Mouse (Mus musculus): Measurements from ENCODE around the gene Tmbim7. TPM values are rescaled to one million over a fixed set of nuclear protein-coding genes. Genes with fewer than 3 reads are reported as not detected.

The Tmbim7 gene
- polyA plus RNA-seq, 1 experiment from 2014 or later, result not detected

DNA sequence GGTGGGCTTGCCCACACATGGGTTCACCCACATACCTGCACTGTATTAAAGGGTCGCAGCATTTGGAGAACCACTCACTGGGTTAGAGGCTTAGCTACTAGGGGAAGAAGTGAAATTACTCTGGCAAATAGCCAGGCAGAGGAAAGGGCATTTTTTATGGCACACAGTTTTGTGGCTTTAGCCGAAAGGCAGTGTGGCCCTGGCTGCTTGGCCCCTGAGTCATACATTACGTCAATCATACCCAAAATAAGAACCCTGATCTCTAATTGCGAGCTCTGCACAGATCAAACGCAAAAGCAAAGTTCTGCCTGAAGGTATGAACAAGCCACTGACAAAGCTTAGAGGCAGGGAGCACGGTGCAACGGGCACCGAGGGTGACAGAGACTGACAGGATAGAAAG lies 37.3 kb downstream of the Tmbim7 start:
- Histone ChIP-seq H3K36me3 (peaks cover 47% of the 10 kb centered on the region), H3K4me2 (no peak overlapping the region), H3K4me1 (replicated peaks) (no peaks in the 10 kb centered on the region), H3K4me3 (no peak overlapping the region), H3K27ac (replicated peaks) (no peak overlapping the region), H3K9ac (no peak overlapping the region), H3K27me3 (no peaks in the 10 kb centered on the region), H3K9me3 (no peaks in the 10 kb centered on the region)
- WGBS, result 93% methylated on average over 8 of the region's 8 CpGs
- ATAC-seq (ENCODE audit: low read depth), result no peak

DNA sequence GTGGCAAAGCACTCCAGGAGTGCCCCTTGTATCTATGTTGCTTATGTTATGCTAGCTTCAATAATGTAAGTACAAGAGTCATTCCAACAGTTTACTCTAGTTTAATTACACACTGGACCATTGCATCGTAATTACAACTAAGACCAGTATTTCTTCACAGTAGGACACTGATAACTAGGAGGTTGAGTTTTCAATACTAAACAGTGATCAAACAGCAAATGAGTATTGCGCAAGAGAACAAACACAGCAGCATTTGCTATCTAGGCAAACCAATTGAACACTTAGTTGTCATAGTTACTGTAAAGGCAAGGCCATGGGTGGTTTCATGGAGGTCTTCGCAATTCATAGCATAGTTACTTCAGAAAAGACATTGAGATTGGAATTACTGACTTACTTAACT lies 40.3 kb downstream of the Tmbim7 start:
- Histone ChIP-seq H3K4me3 (no peak overlapping the region), H3K4me1 (replicated peaks) (no peaks in the 10 kb centered on the region), H3K9ac (no peak overlapping the region), H3K36me3 (peaks cover 74% of the 10 kb centered on the region), H3K4me2 (no peak overlapping the region), H3K27ac (replicated peaks) (no peak overlapping the region), H3K27me3 (no peaks in the 10 kb centered on the region), H3K9me3 (no peaks in the 10 kb centered on the region)
- WGBS, result 97% methylated on average over 3 of the region's 3 CpGs
- ATAC-seq (ENCODE audit: low read depth), result no peak

DNA sequence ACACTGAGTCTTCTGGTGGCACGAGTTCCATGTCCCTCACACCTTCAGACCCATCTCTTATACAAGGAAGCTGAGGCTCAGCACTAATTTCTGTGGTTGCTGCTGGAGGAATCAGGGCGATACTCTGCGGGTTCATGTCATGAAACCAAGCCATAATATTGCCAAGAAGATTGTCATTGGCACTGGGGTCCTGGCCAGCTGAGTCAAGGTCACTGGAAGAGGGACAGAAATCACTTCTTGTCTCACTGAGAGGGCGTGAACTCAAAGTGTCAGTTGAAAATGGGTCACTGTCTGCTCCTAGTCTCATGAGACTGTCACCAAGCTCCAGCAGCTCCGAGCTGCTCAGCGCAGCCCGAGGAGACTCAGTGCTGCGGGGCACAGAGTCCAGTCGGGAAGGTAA lies 42.0 kb downstream of the Tmbim7 start:
- Histone ChIP-seq H3K4me2 (no peak overlapping the region), H3K4me1 (replicated peaks) (no peaks in the 10 kb centered on the region), H3K27me3 (no peaks in the 10 kb centered on the region), H3K9me3 (peaks cover under 1% of the 10 kb centered on the region; the same call in 1 of the 2 replicates), H3K27ac (replicated peaks) (no peak overlapping the region), H3K4me3 (no peak overlapping the region), H3K9ac (no peak overlapping the region), H3K36me3 (peaks cover 85% of the 10 kb centered on the region)
- WGBS, result 96% methylated on average over 9 of the region's 9 CpGs
- no peak for ATAC-seq (ENCODE audit: low read depth)

DNA sequence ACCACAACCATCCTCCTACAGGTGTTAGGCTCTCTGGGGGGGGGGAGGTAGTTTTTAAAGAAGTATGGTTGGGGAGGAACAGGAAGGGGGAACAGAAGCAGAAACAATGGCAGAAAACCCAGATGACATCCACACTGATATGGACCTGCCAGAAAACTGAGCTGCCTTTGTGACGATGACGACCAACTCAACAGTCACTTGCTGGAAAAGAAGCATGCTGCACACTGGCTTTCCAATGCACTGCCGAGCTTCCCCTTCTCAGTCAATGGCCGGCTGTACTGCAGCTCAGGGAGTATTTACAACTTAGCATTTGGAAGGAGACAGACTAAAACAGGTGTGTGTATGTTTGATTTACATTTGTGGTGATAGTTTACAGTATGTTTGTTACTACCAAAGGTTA lies 44.2 kb downstream of the Tmbim7 start:
- H3K27ac ChIP-seq (replicated peaks), result no peak overlapping the region
- no peak for ATAC-seq (ENCODE audit: low read depth)
- H3K36me3 ChIP-seq, result peaks cover 81% of the 10 kb centered on the region

DNA sequence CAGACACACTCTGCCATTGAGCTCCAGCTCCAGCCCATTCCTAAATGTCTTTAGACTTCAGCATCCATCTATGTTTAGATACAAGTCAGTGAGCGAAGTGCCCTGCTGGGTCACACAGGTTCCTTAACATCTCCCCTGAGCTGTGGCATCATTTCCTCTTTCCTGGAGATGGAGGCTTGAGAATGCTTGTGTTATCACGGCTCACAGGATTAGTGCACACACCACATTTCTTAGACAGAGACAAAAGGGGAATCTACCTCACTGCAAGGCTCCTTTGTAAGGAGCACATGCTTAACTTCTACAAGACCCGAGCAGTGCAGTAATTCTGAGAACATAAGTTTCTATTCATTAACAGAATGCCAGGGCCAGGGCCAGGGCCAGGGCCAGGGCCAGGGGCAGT lies 45.0 kb downstream of the Tmbim7 start:
- H3K36me3 ChIP-seq, result peaks cover 85% of the 10 kb centered on the region
- no peak overlapping the region for H3K9ac ChIP-seq
- H3K4me3 ChIP-seq, result no peak overlapping the region
- no peaks in the 10 kb centered on the region for H3K27me3 ChIP-seq
- ATAC-seq (ENCODE audit: low read depth), result no peak
- H3K4me1 ChIP-seq (replicated peaks), result no peaks in the 10 kb centered on the region
- 79% methylated on average over 3 of the region's 3 CpGs for WGBS
- H3K4me2 ChIP-seq, result no peak overlapping the region
- H3K27ac ChIP-seq (replicated peaks), result no peak overlapping the region
- peaks cover 3% of the 10 kb centered on the region; the same call in 1 of the 2 replicates for H3K9me3 ChIP-seq

More for the DNA sequence above, 44.2 kb downstream of the Tmbim7 start:
- no peak overlapping the region for H3K9ac ChIP-seq
- peaks cover 3% of the 10 kb centered on the region; the same call in 1 of the 2 replicates for H3K9me3 ChIP-seq
- H3K27me3 ChIP-seq, result no peaks in the 10 kb centered on the region
- no peak overlapping the region for H3K4me3 ChIP-seq
- 88% methylated on average over 4 of the region's 4 CpGs for WGBS
- no peaks in the 10 kb centered on the region for H3K4me1 ChIP-seq (replicated peaks)
- no peak overlapping the region for H3K4me2 ChIP-seq

DNA sequence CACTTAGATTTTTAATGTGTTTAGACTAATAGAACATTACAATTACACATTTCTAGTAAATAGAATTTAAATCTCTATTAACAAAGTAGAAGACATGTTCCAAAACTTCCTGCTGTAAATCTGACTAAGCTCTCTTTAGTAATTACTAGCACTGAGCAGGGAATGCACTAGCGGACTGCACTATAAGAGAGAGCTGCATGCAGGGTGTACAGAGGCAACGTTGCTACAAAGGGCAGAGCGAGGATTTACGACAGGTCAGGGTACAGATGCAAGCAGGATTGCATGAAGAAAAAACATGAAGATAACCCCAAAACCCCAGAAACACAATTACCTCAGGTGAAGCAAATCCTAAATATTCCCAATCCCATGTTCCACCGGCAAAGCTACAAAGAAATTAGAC lies 49.0 kb downstream of the Tmbim7 start:
- WGBS, result 74% methylated on average over 5 of the region's 5 CpGs
- peaks cover 70% of the 10 kb centered on the region for H3K36me3 ChIP-seq

DNA sequence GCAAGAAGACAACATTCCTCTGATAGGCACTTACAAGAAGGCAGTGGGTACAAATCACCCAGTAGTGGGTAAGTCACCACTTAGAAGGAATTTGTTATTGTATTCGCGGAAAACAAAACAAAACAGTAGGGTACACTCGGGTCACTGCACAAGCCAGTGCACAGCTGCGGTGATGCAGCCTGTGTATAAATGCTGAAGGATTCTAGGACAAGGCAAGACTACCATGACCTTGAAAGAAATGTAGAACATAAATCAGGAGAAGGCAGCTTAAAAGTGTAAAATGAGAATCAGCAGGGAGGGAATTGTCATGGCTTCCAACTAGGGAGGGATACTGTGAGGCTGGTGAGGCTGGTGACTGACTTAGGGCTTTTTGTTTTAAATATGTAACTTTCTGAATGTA lies 51.2 kb downstream of the Tmbim7 start:
- H3K9me3 ChIP-seq, result peaks cover 3% of the 10 kb centered on the region; the same call in 1 of the 2 replicates
- WGBS, result 33% methylated on average over 4 of the region's 4 CpGs
- no peak for ATAC-seq (ENCODE audit: low read depth)
- H3K4me3 ChIP-seq, result no peak overlapping the region
- H3K4me2 ChIP-seq, result no peak overlapping the region
- H3K36me3 ChIP-seq, result peaks cover 58% of the 10 kb centered on the region
- H3K4me1 ChIP-seq (replicated peaks), result no peaks in the 10 kb centered on the region
- no peak overlapping the region for H3K9ac ChIP-seq
- H3K27me3 ChIP-seq, result no peaks in the 10 kb centered on the region
- H3K27ac ChIP-seq (replicated peaks), result no peak overlapping the region

More for the DNA sequence above, 49.0 kb downstream of the Tmbim7 start:
- no peak for ATAC-seq (ENCODE audit: low read depth)
- Histone ChIP-seq H3K4me2 (no peak overlapping the region), H3K9me3 (peaks cover 3% of the 10 kb centered on the region; the same call in 1 of the 2 replicates), H3K27ac (replicated peaks) (no peak overlapping the region), H3K27me3 (no peaks in the 10 kb centered on the region), H3K4me3 (no peak overlapping the region), H3K9ac (no peak overlapping the region), H3K4me1 (replicated peaks) (no peaks in the 10 kb centered on the region)

DNA sequence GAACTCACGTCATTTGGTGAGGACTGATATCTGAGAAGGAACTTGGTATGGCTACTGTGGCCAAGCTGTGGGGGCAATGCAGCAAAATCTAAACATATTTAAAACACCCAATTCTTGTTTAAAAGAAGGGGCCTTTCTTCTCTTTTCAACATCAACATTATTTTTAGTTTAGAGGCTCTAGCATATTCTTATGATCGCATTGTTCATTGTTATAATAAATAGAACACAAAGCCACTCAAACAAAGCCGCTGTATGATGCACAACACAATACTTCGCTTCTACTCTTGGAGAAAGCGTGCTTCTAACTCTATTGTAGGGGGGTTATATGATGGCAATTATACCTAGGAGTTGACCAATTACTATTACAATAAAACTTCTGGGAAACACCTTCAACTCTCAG lies 64.8 kb downstream of the Tmbim7 start:
- Histone ChIP-seq H3K9ac (no peak overlapping the region), H3K9me3 (no peaks in the 10 kb centered on the region), H3K36me3 (peaks cover 56% of the 10 kb centered on the region), H3K4me1 (replicated peaks) (no peaks in the 10 kb centered on the region), H3K27ac (replicated peaks) (no peak overlapping the region), H3K4me3 (no peak overlapping the region), H3K27me3 (no peaks in the 10 kb centered on the region), H3K4me2 (no peak overlapping the region)
- WGBS, result 91% methylated on average over 5 of the region's 5 CpGs
- no peak for ATAC-seq (ENCODE audit: low read depth)

DNA sequence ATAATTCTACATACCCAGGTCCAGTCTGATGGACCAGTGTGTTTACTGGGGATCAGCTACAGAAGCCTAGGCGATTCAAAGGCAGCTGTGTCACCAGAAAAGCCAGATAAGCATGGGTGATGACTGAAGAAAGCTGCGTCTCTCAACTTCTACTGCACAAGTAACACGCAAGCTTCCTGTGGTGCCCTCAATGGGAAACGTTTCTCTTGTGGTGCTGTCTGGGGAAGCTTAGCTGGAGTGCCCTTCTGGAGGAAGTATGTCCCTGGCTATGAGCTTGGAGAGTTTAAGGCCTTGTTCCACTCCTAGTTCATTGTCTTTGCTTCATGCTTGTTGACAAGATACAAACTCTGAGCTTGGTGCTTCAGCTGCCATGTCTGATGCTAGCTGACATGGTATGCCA lies 68.4 kb downstream of the Tmbim7 start:
- Histone ChIP-seq H3K4me2 (no peak overlapping the region), H3K9ac (no peak overlapping the region), H3K27me3 (no peaks in the 10 kb centered on the region), H3K4me3 (no peak overlapping the region), H3K36me3 (peaks cover 62% of the 10 kb centered on the region), H3K4me1 (replicated peaks) (no peaks in the 10 kb centered on the region), H3K9me3 (no peaks in the 10 kb centered on the region), H3K27ac (replicated peaks) (no peak overlapping the region)
- no peak for ATAC-seq (ENCODE audit: low read depth)
- WGBS, result 97% methylated on average over 4 of the region's 4 CpGs

DNA sequence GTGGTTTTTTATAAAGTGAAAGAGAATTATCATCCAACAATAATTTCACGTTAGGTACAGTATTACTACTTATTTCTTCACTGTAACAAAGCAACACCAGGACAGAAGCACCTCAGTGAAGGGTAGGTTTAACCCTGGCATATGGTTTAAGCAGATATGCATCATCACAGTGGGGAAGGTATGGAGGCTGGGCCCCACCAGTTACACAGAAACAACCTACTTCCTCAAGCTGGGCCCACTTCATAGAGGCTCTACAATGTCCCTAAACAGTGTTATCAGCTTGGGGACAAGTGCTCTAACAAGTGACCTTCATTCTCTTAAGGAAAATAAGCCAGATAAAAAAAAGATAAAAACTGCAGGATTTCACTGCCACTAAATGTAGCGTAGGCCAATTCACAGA lies 71.9 kb downstream of the Tmbim7 start:
- Histone ChIP-seq H3K27ac (replicated peaks) (no peak overlapping the region), H3K9ac (no peak overlapping the region), H3K4me3 (no peak overlapping the region), H3K9me3 (no peaks in the 10 kb centered on the region), H3K36me3 (peaks cover 57% of the 10 kb centered on the region), H3K27me3 (no peaks in the 10 kb centered on the region), H3K4me1 (replicated peaks) (no peaks in the 10 kb centered on the region), H3K4me2 (no peak overlapping the region)
- 95% methylated on average over 2 of the region's 2 CpGs for WGBS
- no peak for ATAC-seq (ENCODE audit: low read depth)

DNA sequence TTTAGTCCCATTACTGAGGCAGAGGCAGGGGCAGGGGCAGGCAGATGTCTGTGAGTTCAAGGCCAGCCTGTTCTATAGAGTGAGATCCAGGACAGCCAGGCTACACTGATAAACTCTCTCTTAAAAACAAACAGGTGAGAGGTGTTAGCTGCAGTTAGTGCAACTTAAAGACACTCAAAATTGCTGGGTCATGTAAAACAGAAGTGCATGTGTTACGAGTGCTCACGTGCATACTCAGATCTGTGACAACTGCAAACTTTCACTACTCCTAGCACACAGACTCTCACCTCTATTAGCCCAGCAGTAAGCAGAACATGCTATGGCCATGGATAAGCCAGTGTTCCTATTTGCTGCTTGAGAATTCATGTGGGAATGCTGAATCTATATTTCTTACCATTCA lies 72.4 kb downstream of the Tmbim7 start:
- Histone ChIP-seq H3K27me3 (no peaks in the 10 kb centered on the region), H3K36me3 (peaks cover 57% of the 10 kb centered on the region), H3K4me3 (no peak overlapping the region), H3K27ac (replicated peaks) (no peak overlapping the region), H3K9ac (no peak overlapping the region), H3K4me2 (no peak overlapping the region), H3K9me3 (no peaks in the 10 kb centered on the region), H3K4me1 (replicated peaks) (no peaks in the 10 kb centered on the region)
- ATAC-seq (ENCODE audit: low read depth), result no peak
- 97% methylated on average over 2 of the region's 2 CpGs for WGBS

DNA sequence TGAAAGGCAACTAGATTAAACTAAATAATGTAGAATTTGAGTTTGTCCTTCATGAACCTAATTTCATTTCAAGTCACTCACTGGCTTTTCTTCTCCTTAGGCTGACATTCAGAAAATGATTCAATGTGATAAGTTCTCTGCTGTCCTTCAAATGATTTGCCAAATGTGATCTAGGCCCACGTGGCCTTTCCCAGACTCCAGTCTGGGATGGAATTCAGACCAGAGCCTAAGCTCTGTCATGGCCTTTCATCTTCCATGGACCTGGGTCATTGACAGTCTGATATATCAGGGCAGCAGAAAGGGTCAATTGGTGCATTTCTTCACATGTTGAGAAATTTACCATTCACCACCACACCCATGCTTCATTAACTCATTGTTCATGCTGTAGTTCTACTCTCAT lies 74.5 kb downstream of the Tmbim7 start:
- no peak overlapping the region for H3K27ac ChIP-seq (replicated peaks)
- no peaks in the 10 kb centered on the region for H3K4me1 ChIP-seq (replicated peaks)
- peaks cover 44% of the 10 kb centered on the region for H3K36me3 ChIP-seq
- no peaks in the 10 kb centered on the region for H3K9me3 ChIP-seq
- H3K9ac ChIP-seq, result no peak overlapping the region
- no peak overlapping the region for H3K4me2 ChIP-seq
- no peaks in the 10 kb centered on the region for H3K27me3 ChIP-seq
- 77% methylated on average over 1 of the region's 1 CpGs for WGBS
- H3K4me3 ChIP-seq, result no peak overlapping the region
- ATAC-seq (ENCODE audit: low read depth), result no peak

DNA sequence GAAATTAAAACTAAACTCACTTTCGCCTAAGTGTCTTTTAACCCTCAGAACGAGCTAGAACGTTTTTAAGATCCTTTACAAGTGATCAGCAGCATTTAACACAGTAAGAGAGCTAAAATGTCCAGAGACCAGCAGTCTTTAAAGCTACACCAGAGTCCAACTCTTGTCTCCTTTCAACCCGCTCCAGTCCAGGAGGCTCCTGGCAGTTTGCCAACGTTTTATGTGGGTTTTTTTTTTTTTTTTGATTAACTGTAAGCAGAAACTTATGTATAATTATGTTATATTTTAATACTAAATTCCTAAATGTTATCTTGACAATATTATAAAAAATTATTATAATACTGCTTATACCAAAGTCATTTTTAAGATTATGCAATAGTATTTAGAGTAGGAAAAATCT lies 77.8 kb downstream of the Tmbim7 start:
- no peak overlapping the region for H3K4me2 ChIP-seq
- H3K9me3 ChIP-seq, result no peaks in the 10 kb centered on the region
- 79% methylated on average over 5 of the region's 5 CpGs for WGBS
- H3K27ac ChIP-seq (replicated peaks), result no peak overlapping the region
- no peak overlapping the region for H3K9ac ChIP-seq
- H3K36me3 ChIP-seq, result peaks cover 30% of the 10 kb centered on the region
- no peaks in the 10 kb centered on the region for H3K27me3 ChIP-seq
- no peak overlapping the region for H3K4me3 ChIP-seq
- no peak for ATAC-seq (ENCODE audit: low read depth)
- H3K4me1 ChIP-seq (replicated peaks), result no peaks in the 10 kb centered on the region
